Mouse (Mus musculus) bone marrow, adult 2 months (tissue): ENCODE results near the gene Togaram1.

Experiments used
- CTCF ChIP-seq: fragments of 200-500 bp; IDR thresholded peaks from 2 replicates; pipeline ENCODE4 v1.5.1; 2011; ENCODE audit warnings: low read length, control low read depth; ENCODE audit not compliant: control insufficient read depth, insufficient read depth
- POLR2A ChIP-seq: fragments of 200-500 bp; IDR thresholded peaks from 2 replicates; pipeline ENCODE4 v1.6.1; 2011; ENCODE audit warnings: low read depth, mild to moderate bottlenecking, control low read depth, low read length, borderline replicate concordance; ENCODE audit not compliant: control insufficient read depth

DNA sequence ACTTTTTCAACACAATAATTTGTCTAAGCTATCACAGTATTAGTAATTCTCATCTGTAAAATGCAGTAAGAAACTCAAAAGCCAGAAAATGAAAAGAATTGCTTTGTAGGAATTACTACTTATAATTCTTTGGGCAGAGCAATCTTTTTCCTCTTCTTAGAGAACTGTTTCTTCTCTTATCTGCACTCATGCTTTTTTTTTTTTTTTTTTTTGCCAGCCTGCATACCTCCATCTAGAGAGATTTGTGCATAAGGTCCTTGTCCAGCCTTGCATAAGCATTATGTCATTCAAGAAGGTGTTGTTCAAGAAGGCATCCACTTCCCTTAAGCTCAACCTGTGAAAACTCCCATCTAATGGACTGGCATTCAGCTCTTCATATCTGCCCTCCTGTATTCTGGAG is 48.9 kb upstream of the Togaram1 start:
- TF ChIP-seq CTCF (no peak), POLR2A (no peak)
